Mouse (Mus musculus): ENCODE results near the gene Gal3st1. TPM values are rescaled to one million over a fixed set of nuclear protein-coding genes. Genes with fewer than 3 reads are reported as not detected.

Gene Gal3st1
- polyA plus RNA-seq, 1 experiment, result 1.8 TPM

DNA sequence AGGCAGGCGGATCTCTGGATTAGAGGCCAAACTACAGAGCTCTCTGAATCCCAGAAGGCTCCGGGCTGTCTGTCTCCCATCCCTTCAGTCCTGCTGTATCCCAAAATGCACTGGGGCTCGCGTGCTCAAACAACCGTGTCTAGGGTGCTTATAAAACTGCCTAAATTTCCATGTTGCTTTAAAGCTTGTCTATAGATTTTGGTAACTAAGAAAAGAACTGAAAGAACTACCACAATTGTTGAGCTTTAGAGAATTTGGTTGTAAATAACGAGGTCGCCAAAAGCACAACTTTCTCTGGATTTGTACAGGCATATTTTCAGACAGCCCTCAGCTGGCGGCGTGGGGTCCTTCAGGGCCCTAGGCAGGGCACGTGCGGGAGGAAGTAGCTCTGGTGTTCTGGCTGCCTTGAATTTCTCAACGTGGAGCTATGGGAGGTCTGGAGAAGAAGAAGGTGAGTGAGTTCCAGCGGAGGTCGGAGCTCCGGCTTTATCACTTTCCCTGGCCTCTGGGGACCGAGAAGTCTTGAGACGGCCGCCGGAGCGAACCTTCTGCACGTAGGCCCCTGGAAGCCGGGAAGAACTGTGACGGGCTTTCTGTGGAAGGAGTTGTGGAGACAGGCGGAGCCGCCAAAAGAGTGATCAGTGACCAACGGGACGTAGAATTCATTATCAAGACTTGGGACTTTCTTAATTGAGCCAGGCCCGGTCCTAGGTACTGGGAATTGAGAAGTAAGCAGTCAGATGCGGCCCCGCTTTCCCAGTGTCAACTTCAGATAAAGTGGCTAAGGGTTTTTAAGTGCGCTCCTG, 19.6 kb upstream of the Gal3st1 start, which contains the start of gene Pes1:
Pes1 (plus strand) TSS at position 366 of the 806 bp plus-strand sequence.
- Histone ChIP-seq H3K9me3 (replicated peaks; ENCODE audit: control insufficient read depth, insufficient read depth, low read length, poor library complexity, severe bottlenecking) (no peaks in the 10 kb centered on the region), H3K27me3 (ENCODE audit: control insufficient read depth, insufficient read depth, low read length, poor library complexity, severe bottlenecking) (no peaks in the 10 kb centered on the region), H3K9ac (ENCODE audit: low read depth, poor library complexity, severe bottlenecking) (peak within 1 kb of the TSS; percentile 92), H3K4me3 (ENCODE audit: low read depth, low read length) (peak within 1 kb of the TSS; percentile 99), H3K4me1 (ENCODE audit: control insufficient read depth, insufficient read depth, low read length) (no peaks in the 10 kb centered on the region), H3K36me3 (ENCODE audit: control insufficient read depth, insufficient read depth, low read length, poor library complexity, severe bottlenecking) (peaks cover 15% of the 10 kb centered on the region), H3K27ac (ENCODE audit: insufficient read depth, low read length) (peak within 1 kb of the TSS; percentile 55)
- no peak for TF ChIP-seq CTCF (IDR thresholded peaks at IDR 0.05; ENCODE audit: low read depth, low read length)
- no peak for TF ChIP-seq POLR2A (IDR thresholded peaks at IDR 0.05; ENCODE audit: insufficient read depth, low read length)
- no peak for TF ChIP-seq EP300 (IDR thresholded peaks at IDR 0.05; ENCODE audit: insufficient read depth, low read depth, low read length)

DNA sequence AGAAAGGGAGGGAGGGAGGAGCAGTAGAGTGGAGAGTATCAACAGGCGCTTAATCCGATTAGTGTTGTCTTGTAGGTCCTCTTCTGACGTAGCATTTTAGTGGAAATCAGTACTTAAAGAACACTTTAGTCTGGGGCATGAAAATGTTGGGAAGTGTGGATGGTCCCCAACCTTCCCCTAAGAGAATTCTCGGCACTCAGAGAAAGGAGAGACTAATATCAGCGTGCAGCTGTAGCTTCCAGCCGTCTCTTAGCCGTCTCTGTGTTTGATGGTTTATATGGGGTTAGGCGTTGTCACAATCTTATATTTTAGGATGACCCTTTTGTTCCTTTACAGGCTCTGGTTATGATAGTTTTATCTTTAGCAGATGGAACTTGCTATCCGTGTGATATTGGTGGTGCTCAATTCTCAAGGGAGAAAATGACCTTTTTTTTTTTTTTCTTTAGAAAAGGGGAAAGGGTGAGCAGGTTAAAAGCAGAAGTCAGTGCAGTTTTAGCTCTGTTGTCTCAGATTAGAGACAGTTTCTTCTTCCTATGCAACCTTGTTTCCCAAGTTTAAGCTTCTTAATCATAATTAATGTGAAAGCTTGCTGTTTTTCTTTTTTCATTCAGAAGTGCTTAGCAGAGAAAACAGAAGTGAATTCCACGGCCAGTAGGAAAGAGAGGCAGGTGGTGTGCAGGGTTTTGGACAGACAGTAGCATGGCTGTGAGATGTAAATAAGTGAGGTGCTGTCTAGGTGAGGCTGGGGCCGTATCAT, 18.8 kb upstream of the Gal3st1 start:
- H3K27ac ChIP-seq (ENCODE audit: insufficient read depth, low read length), result no peak overlapping the region
- H3K9me3 ChIP-seq (replicated peaks; ENCODE audit: control insufficient read depth, insufficient read depth, low read length, poor library complexity, severe bottlenecking), result no peaks in the 10 kb centered on the region
- peak overlapping the region; percentile 92 for H3K9ac ChIP-seq (ENCODE audit: low read depth, poor library complexity, severe bottlenecking)
- peak overlapping the region; percentile 99 for H3K4me3 ChIP-seq (ENCODE audit: low read depth, low read length)
- TF ChIP-seq EP300 (IDR thresholded peaks at IDR 0.05; ENCODE audit: insufficient read depth, low read depth, low read length), result no peak
- TF ChIP-seq POLR2A (IDR thresholded peaks at IDR 0.05; ENCODE audit: insufficient read depth, low read length), result no peak
- TF ChIP-seq CTCF (IDR thresholded peaks at IDR 0.05; ENCODE audit: low read depth, low read length), result no peak
- no peaks in the 10 kb centered on the region for H3K4me1 ChIP-seq (ENCODE audit: control insufficient read depth, insufficient read depth, low read length)
- peaks cover 23% of the 10 kb centered on the region for H3K36me3 ChIP-seq (ENCODE audit: control insufficient read depth, insufficient read depth, low read length, poor library complexity, severe bottlenecking)
- no peaks in the 10 kb centered on the region for H3K27me3 ChIP-seq (ENCODE audit: control insufficient read depth, insufficient read depth, low read length, poor library complexity, severe bottlenecking)

DNA sequence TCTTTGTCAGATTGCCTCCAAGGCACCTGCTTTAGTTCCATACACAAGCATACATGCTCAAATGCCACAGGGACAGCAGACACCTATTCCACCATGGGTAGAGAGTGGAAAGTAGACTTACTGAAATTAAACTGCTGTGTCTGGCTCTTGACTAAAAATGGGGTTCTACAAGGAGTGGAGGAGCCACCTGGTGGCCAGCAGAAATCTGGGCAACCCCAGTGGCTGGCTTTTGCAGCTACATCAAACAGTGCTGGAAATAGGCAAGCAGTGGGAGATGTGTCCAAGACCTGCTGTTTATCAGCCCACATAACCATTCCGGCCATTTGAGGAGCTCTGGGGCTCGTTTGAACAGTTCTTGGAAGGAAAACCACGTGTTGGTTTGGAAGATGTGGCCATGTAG, 13.6 kb upstream of the Gal3st1 start:
- H3K27ac ChIP-seq (ENCODE audit: insufficient read depth, low read length), result no peak overlapping the region
- H3K9ac ChIP-seq (ENCODE audit: low read depth, poor library complexity, severe bottlenecking), result no peak overlapping the region
- H3K36me3 ChIP-seq (ENCODE audit: control insufficient read depth, insufficient read depth, low read length, poor library complexity, severe bottlenecking), result peaks cover 69% of the 10 kb centered on the region
- no peaks in the 10 kb centered on the region for H3K27me3 ChIP-seq (ENCODE audit: control insufficient read depth, insufficient read depth, low read length, poor library complexity, severe bottlenecking)
- H3K9me3 ChIP-seq (replicated peaks; ENCODE audit: control insufficient read depth, insufficient read depth, low read length, poor library complexity, severe bottlenecking), result no peaks in the 10 kb centered on the region
- no peak for TF ChIP-seq EP300 (IDR thresholded peaks at IDR 0.05; ENCODE audit: insufficient read depth, low read depth, low read length)
- peak; percentile 29 for TF ChIP-seq CTCF (IDR thresholded peaks at IDR 0.05; ENCODE audit: low read depth, low read length)
- H3K4me1 ChIP-seq (ENCODE audit: control insufficient read depth, insufficient read depth, low read length), result no peaks in the 10 kb centered on the region
- H3K4me3 ChIP-seq (ENCODE audit: low read depth, low read length), result no peak overlapping the region

- Histone ChIP-seq H3K9ac (ENCODE audit: low read depth, poor library complexity, severe bottlenecking) (no peak overlapping the region), H3K27me3 (ENCODE audit: control insufficient read depth, insufficient read depth, low read length, poor library complexity, severe bottlenecking) (no peaks in the 10 kb centered on the region), H3K4me1 (ENCODE audit: control insufficient read depth, insufficient read depth, low read length) (no peaks in the 10 kb centered on the region), H3K27ac (ENCODE audit: insufficient read depth, low read length) (no peak overlapping the region), H3K4me3 (ENCODE audit: low read depth, low read length) (no peak overlapping the region), H3K36me3 (ENCODE audit: control insufficient read depth, insufficient read depth, low read length, poor library complexity, severe bottlenecking) (peaks cover 73% of the 10 kb centered on the region), H3K9me3 (replicated peaks; ENCODE audit: control insufficient read depth, insufficient read depth, low read length, poor library complexity, severe bottlenecking) (no peaks in the 10 kb centered on the region)
- TF ChIP-seq POLR2A (IDR thresholded peaks at IDR 0.05; ENCODE audit: insufficient read depth, low read length) (no peak), EP300 (IDR thresholded peaks at IDR 0.05; ENCODE audit: insufficient read depth, low read depth, low read length) (no peak), CTCF (IDR thresholded peaks at IDR 0.05; ENCODE audit: low read depth, low read length) (no peak)
Measured at GRCm38 (mm10) chr11:3970361-3970760, 13.1 kb upstream of the Gal3st1 start.

GRCm38 (mm10) chr11:3973081-3973480, 10.4 kb upstream of the Gal3st1 start:
- Histone ChIP-seq H3K9ac (ENCODE audit: low read depth, poor library complexity, severe bottlenecking) (no peak overlapping the region), H3K27ac (ENCODE audit: insufficient read depth, low read length) (no peak overlapping the region), H3K9me3 (replicated peaks; ENCODE audit: control insufficient read depth, insufficient read depth, low read length, poor library complexity, severe bottlenecking) (no peaks in the 10 kb centered on the region), H3K27me3 (ENCODE audit: control insufficient read depth, insufficient read depth, low read length, poor library complexity, severe bottlenecking) (no peaks in the 10 kb centered on the region), H3K4me3 (ENCODE audit: low read depth, low read length) (no peak overlapping the region), H3K4me1 (ENCODE audit: control insufficient read depth, insufficient read depth, low read length) (no peaks in the 10 kb centered on the region), H3K36me3 (ENCODE audit: control insufficient read depth, insufficient read depth, low read length, poor library complexity, severe bottlenecking) (peaks cover 87% of the 10 kb centered on the region)
- TF ChIP-seq CTCF (IDR thresholded peaks at IDR 0.05; ENCODE audit: low read depth, low read length) (no peak), EP300 (IDR thresholded peaks at IDR 0.05; ENCODE audit: insufficient read depth, low read depth, low read length) (no peak), POLR2A (IDR thresholded peaks at IDR 0.05; ENCODE audit: insufficient read depth, low read length) (no peak)

DNA sequence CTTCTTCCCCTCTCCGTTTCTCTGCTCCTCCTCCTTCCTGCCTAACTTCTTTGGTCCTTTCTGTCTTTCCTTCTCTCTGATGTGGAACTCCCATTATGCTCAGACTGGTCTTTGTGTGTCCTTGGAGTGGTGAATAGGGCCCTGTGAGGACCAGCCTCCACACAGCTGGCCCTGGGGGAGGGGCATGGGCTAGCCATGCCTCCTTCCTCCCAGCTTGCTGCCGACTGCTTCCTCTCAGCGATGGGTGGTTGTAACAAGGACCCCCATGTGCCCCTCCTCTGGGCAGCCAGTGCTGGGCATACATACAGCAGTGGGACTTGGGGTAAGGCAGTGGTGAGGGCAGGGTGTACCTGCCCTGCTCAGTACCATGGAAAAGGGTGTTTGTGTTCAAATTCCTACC, 9.1 kb upstream of the Gal3st1 start:
- no peaks in the 10 kb centered on the region for H3K27me3 ChIP-seq (ENCODE audit: control insufficient read depth, insufficient read depth, low read length, poor library complexity, severe bottlenecking)
- H3K9me3 ChIP-seq (replicated peaks; ENCODE audit: control insufficient read depth, insufficient read depth, low read length, poor library complexity, severe bottlenecking), result no peaks in the 10 kb centered on the region
- no peak overlapping the region for H3K4me3 ChIP-seq (ENCODE audit: low read depth, low read length)
- TF ChIP-seq CTCF (IDR thresholded peaks at IDR 0.05; ENCODE audit: low read depth, low read length), result no peak
- TF ChIP-seq EP300 (IDR thresholded peaks at IDR 0.05; ENCODE audit: insufficient read depth, low read depth, low read length), result no peak
- no peak for TF ChIP-seq POLR2A (IDR thresholded peaks at IDR 0.05; ENCODE audit: insufficient read depth, low read length)
- H3K36me3 ChIP-seq (ENCODE audit: control insufficient read depth, insufficient read depth, low read length, poor library complexity, severe bottlenecking), result peaks cover 91% of the 10 kb centered on the region
- H3K4me1 ChIP-seq (ENCODE audit: control insufficient read depth, insufficient read depth, low read length), result no peaks in the 10 kb centered on the region
- no peak overlapping the region for H3K27ac ChIP-seq (ENCODE audit: insufficient read depth, low read length)
- no peak overlapping the region for H3K9ac ChIP-seq (ENCODE audit: low read depth, poor library complexity, severe bottlenecking)
